Mouse (Mus musculus): ENCODE results near the gene Ccdc177. TPM values are rescaled to one million over a fixed set of nuclear protein-coding genes. Genes with fewer than 3 reads are reported as not detected.
"Not testable (repeated sequence)": the region's sequence is repeated elsewhere in the genome, so short reads cannot be mapped to it uniquely, and the experiment has no call there.

Gene Ccdc177
- polyA plus RNA-seq, 1 experiment, result not detected

- peaks cover 10% of the 10 kb centered on the region for H3K36me3 ChIP-seq (ENCODE audit: control insufficient read depth, insufficient read depth)
- no peak overlapping the region for H3ac ChIP-seq (ENCODE audit: control insufficient read depth, insufficient read length, low read depth)
- TF ChIP-seq MAX (IDR thresholded peaks at IDR 0.05), result no peak
- TF ChIP-seq CEBPB (IDR thresholded peaks at IDR 0.05; ENCODE audit: low read depth), result no peak
- no peak for TF ChIP-seq MYOG (IDR thresholded peaks at IDR 0.05; ENCODE audit: control insufficient read depth, extremely low read depth, insufficient read length)
- TF ChIP-seq CTCF (IDR thresholded peaks at IDR 0.05; ENCODE audit: control insufficient read depth, insufficient read depth, insufficient read length), result no peak
- no peak for TF ChIP-seq FOSL1 (IDR thresholded peaks at IDR 0.05; ENCODE audit: insufficient read depth, low read length, poor library complexity, severe bottlenecking)
- no peak for TF ChIP-seq USF1 (IDR thresholded peaks at IDR 0.05; ENCODE audit: low read depth)
- TF ChIP-seq MYOD1 (IDR thresholded peaks at IDR 0.05; ENCODE audit: control insufficient read depth, insufficient read length, low read depth), result no peak
- no peak overlapping the region for H3K4me3 ChIP-seq (ENCODE audit: insufficient read depth, poor library complexity, severe bottlenecking)
- no peaks in the 10 kb centered on the region for H3K27me3 ChIP-seq (ENCODE audit: control insufficient read depth, insufficient read depth, insufficient read length)
- H3K79me2 ChIP-seq (ENCODE audit: control insufficient read depth, insufficient read depth), result peaks cover 81% of the 10 kb centered on the region
- peaks cover 72% of the 10 kb centered on the region for H3K79me3 ChIP-seq (ENCODE audit: low read depth)
Measured at GRCm38 (mm10) chr12:80793535-80793934, 33.0 kb upstream of the Ccdc177 start.

GRCm38 (mm10) chr12:80792867-80793266, 32.4 kb upstream of the Ccdc177 start:
- Histone ChIP-seq H3K4me3 (ENCODE audit: insufficient read depth, poor library complexity, severe bottlenecking) (no peak overlapping the region), H3K36me3 (ENCODE audit: control insufficient read depth, insufficient read depth) (peaks cover 10% of the 10 kb centered on the region)
- TF ChIP-seq FOSL1 (IDR thresholded peaks at IDR 0.05; ENCODE audit: insufficient read depth, low read length, poor library complexity, severe bottlenecking) (no peak), MAX (IDR thresholded peaks at IDR 0.05) (no peak), CTCF (IDR thresholded peaks at IDR 0.05; ENCODE audit: control insufficient read depth, insufficient read depth, insufficient read length) (no peak), CEBPB (IDR thresholded peaks at IDR 0.05; ENCODE audit: low read depth) (no peak), USF1 (IDR thresholded peaks at IDR 0.05; ENCODE audit: low read depth) (no peak), MYOD1 (IDR thresholded peaks at IDR 0.05; ENCODE audit: control insufficient read depth, insufficient read length, low read depth) (no peak), MYOG (IDR thresholded peaks at IDR 0.05; ENCODE audit: control insufficient read depth, extremely low read depth, insufficient read length) (no peak)

GRCm38 (mm10) chr12:80791571-80792444, 31.3 kb upstream of the Ccdc177 start:
- Histone ChIP-seq H3K27me3 (ENCODE audit: control insufficient read depth, insufficient read depth, insufficient read length) (no peaks in the 10 kb centered on the region), H3ac (ENCODE audit: control insufficient read depth, insufficient read length, low read depth) (peak overlapping the region; percentile 77), H3K79me3 (ENCODE audit: low read depth) (peaks cover 57% of the 10 kb centered on the region), H3K36me3 (ENCODE audit: control insufficient read depth, insufficient read depth) (peaks cover 10% of the 10 kb centered on the region), H3K4me3 (ENCODE audit: insufficient read depth, poor library complexity, severe bottlenecking) (peak overlapping the region; percentile 68), H3K79me2 (ENCODE audit: control insufficient read depth, insufficient read depth) (peaks cover 64% of the 10 kb centered on the region)
- TF ChIP-seq CEBPB (IDR thresholded peaks at IDR 0.05; ENCODE audit: low read depth) (peak; percentile 78), MAX (IDR thresholded peaks at IDR 0.05) (peak; percentile 29), CTCF (IDR thresholded peaks at IDR 0.05; ENCODE audit: control insufficient read depth, insufficient read depth, insufficient read length) (no peak), FOSL1 (IDR thresholded peaks at IDR 0.05; ENCODE audit: insufficient read depth, low read length, poor library complexity, severe bottlenecking) (no peak)

More at GRCm38 (mm10) chr12:80792867-80793266, 32.4 kb upstream of the Ccdc177 start:
- H3ac ChIP-seq (ENCODE audit: control insufficient read depth, insufficient read length, low read depth), result no peak overlapping the region
- peaks cover 74% of the 10 kb centered on the region for H3K79me2 ChIP-seq (ENCODE audit: control insufficient read depth, insufficient read depth)
- peaks cover 66% of the 10 kb centered on the region for H3K79me3 ChIP-seq (ENCODE audit: low read depth)
- no peaks in the 10 kb centered on the region for H3K27me3 ChIP-seq (ENCODE audit: control insufficient read depth, insufficient read depth, insufficient read length)

GRCm38 (mm10) chr12:80790700-80791570, 30.4 kb upstream of the Ccdc177 start:
- Histone ChIP-seq H3K79me3 (ENCODE audit: low read depth) (peaks cover 50% of the 10 kb centered on the region), H3ac (ENCODE audit: control insufficient read depth, insufficient read length, low read depth) (peak overlapping the region; percentile 77), H3K27me3 (ENCODE audit: control insufficient read depth, insufficient read depth, insufficient read length) (no peaks in the 10 kb centered on the region), H3K4me3 (ENCODE audit: insufficient read depth, poor library complexity, severe bottlenecking) (peak overlapping the region; percentile 68), H3K36me3 (ENCODE audit: control insufficient read depth, insufficient read depth) (peaks cover 10% of the 10 kb centered on the region), H3K79me2 (ENCODE audit: control insufficient read depth, insufficient read depth) (peaks cover 55% of the 10 kb centered on the region)
- TF ChIP-seq USF1 (IDR thresholded peaks at IDR 0.05; ENCODE audit: low read depth) (no peak), CTCF (IDR thresholded peaks at IDR 0.05; ENCODE audit: control insufficient read depth, insufficient read depth, insufficient read length) (peak; percentile 23)

GRCm38 (mm10) chr12:80789849-80790694, 29.6 kb upstream of the Ccdc177 start, which contains the start of gene Susd6:
Gene Susd6 (plus strand): TSS chr12:80790510.
- Histone ChIP-seq H3ac (ENCODE audit: control insufficient read depth, insufficient read length, low read depth) (peak within 1 kb of the TSS; percentile 77), H3K4me3 (ENCODE audit: insufficient read depth, poor library complexity, severe bottlenecking) (peak within 1 kb of the TSS; percentile 68), H3K36me3 (ENCODE audit: control insufficient read depth, insufficient read depth) (peaks cover 10% of the 10 kb centered on the region), H3K79me2 (ENCODE audit: control insufficient read depth, insufficient read depth) (peaks cover 46% of the 10 kb centered on the region), H3K79me3 (ENCODE audit: low read depth) (peaks cover 41% of the 10 kb centered on the region), H3K27me3 (ENCODE audit: control insufficient read depth, insufficient read depth, insufficient read length) (no peaks in the 10 kb centered on the region)
- no peak for TF ChIP-seq MAX (IDR thresholded peaks at IDR 0.05)
- no peak for TF ChIP-seq CEBPB (IDR thresholded peaks at IDR 0.05; ENCODE audit: low read depth)
- no peak for TF ChIP-seq MYOD1 (IDR thresholded peaks at IDR 0.05; ENCODE audit: control insufficient read depth, insufficient read length, low read depth)
- no peak for TF ChIP-seq CTCF (IDR thresholded peaks at IDR 0.05; ENCODE audit: control insufficient read depth, insufficient read depth, insufficient read length)
- no peak for TF ChIP-seq USF1 (IDR thresholded peaks at IDR 0.05; ENCODE audit: low read depth)
- TF ChIP-seq MYOG (IDR thresholded peaks at IDR 0.05; ENCODE audit: control insufficient read depth, extremely low read depth, insufficient read length), result no peak
- no peak for TF ChIP-seq FOSL1 (IDR thresholded peaks at IDR 0.05; ENCODE audit: insufficient read depth, low read length, poor library complexity, severe bottlenecking)

GRCm38 (mm10) chr12:80789276-80789675, 28.8 kb upstream of the Ccdc177 start:
- peaks cover 10% of the 10 kb centered on the region for H3K36me3 ChIP-seq (ENCODE audit: control insufficient read depth, insufficient read depth)
- peaks cover 33% of the 10 kb centered on the region for H3K79me3 ChIP-seq (ENCODE audit: low read depth)
- not testable (repeated sequence) for H3K4me3 ChIP-seq (ENCODE audit: insufficient read depth, poor library complexity, severe bottlenecking); H3ac ChIP-seq (ENCODE audit: control insufficient read depth, insufficient read length, low read depth); H3K27me3 ChIP-seq (ENCODE audit: control insufficient read depth, insufficient read depth, insufficient read length)
- H3K79me2 ChIP-seq (ENCODE audit: control insufficient read depth, insufficient read depth), result peaks cover 38% of the 10 kb centered on the region
